Mouse (Mus musculus): ENCODE measurements around the gene Hspb9.

- TF ChIP-seq UBTF (IDR thresholded peaks at IDR 0.05; ENCODE audit: borderline replicate concordance, insufficient read depth, low read depth, low read length), result no peak
- no peak for TF ChIP-seq GATA1 (IDR thresholded peaks at IDR 0.05; ENCODE audit: low read depth, low read length)
- no peak for TF ChIP-seq KAT2A (conservative IDR thresholded peaks at IDR 0.05; ENCODE audit: low read depth, low read length)
- no peak for TF ChIP-seq CTCF (IDR thresholded peaks at IDR 0.05 in 2 of 3, conservative IDR thresholded peaks at IDR 0.05 in 1 of 3; ENCODE audit: control insufficient read depth in 1 of 3, insufficient read depth in 1 of 3, low read depth in 2 of 3, low read length in 3 of 3, poor library complexity in 1 of 3, severe bottlenecking in 1 of 3)
- no peak for TF ChIP-seq EP300 (IDR thresholded peaks at IDR 0.05; ENCODE audit: low read depth in 1 of 2, low read length in 2 of 2)
- TF ChIP-seq MAX (IDR thresholded peaks at IDR 0.05; ENCODE audit: low read length), result no peak
- TF ChIP-seq TCF12 (IDR thresholded peaks at IDR 0.05; ENCODE audit: low read depth, low read length), result 0 out of 2 replicates have a peak, but pooled peaks have one; percentile 33
- peak in 1 of 2 experiments; percentile 43; a peak in 1 of 4 replicates for TF ChIP-seq POLR2A (IDR thresholded peaks at IDR 0.05; ENCODE audit: control insufficient read depth in 1 of 2, insufficient read depth in 1 of 2, low read depth in 1 of 2, low read length in 2 of 2, poor library complexity in 1 of 2)
- no peak for TF ChIP-seq USF2 (IDR thresholded peaks at IDR 0.05; ENCODE audit: borderline replicate concordance in 1 of 2, insufficient read depth in 1 of 2, low read depth in 1 of 2, low read length in 2 of 2)
- no peak for TF ChIP-seq MYB (IDR thresholded peaks at IDR 0.05; ENCODE audit: low read depth, low read length)
- no peak for TF ChIP-seq MAFK (IDR thresholded peaks at IDR 0.05; ENCODE audit: borderline replicate concordance, low read depth, low read length)
- no peak for TF ChIP-seq USF1 (IDR thresholded peaks at IDR 0.05; ENCODE audit: low read depth, low read length)
- TF ChIP-seq MXI1 (IDR thresholded peaks at IDR 0.05; ENCODE audit: low read depth, low read length), result peak; percentile 25; the same call in 1 of the 2 replicates
Measured at GRCm38 (mm10) chr11:100703851-100704531, 9.7 kb upstream of the Hspb9 start, which contains the start of gene Dhx58.
